Mouse (Mus musculus) layer of hippocampus, adult 9-11 months (tissue): ENCODE results near the gene Cdkal1.

ENCODE experiments used
- DNase-seq: peaks from one replicate; pipeline ENCODE4 v3.0.0; 2022

Gene Cdkal1

GRCm38 (mm10) chr13:29208749-29209148, 646.7 kb downstream of the Cdkal1 start:
- no peak for DNase-seq

GRCm38 (mm10) chr13:29203856-29204255, 651.6 kb downstream of the Cdkal1 start:
- DNase-seq: no peak

DNA sequence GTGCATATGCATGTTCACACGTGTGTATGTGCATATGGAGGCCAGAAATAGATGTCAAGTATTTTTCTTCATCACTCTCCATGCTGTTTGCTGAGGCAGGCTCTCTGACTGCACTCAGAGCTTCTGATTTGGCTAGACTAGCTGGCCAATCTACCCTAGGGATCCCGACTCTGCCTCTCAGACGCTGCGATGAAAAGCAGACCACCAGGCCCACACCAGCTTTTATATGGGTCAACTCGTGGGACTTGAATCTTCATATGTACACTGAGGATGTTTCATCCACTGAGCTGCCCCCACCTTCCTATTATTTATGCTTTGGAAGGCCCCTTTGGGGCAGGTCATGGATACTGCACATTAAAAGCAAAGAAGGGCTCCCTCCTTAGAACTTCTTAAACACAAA, 652.0 kb downstream of the Cdkal1 start:
- DNase-seq: no peak

- DNase-seq: no peak
Observed at GRCm38 (mm10) chr13:29202562-29202961, 652.9 kb downstream of the Cdkal1 start.

DNA sequence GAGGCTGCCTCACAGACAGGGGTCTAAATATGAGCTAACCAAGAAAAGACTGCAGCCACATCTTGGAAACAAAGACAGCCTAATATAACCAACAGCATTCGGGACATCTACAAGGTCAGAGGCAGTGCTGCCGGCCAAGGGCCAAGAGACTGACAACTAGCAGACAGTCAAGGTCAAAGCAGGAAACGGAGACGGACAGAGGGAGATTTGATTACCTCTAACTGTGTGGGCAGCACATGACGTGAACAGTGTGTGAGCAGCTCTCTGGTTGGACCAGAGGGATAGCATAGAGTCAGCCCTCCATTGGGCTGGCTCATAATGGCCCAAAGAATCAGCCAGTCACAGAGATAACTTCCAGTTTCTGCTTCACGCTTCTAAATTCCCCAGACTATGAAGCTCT, 655.8 kb downstream of the Cdkal1 start:
- no peak for DNase-seq

DNA sequence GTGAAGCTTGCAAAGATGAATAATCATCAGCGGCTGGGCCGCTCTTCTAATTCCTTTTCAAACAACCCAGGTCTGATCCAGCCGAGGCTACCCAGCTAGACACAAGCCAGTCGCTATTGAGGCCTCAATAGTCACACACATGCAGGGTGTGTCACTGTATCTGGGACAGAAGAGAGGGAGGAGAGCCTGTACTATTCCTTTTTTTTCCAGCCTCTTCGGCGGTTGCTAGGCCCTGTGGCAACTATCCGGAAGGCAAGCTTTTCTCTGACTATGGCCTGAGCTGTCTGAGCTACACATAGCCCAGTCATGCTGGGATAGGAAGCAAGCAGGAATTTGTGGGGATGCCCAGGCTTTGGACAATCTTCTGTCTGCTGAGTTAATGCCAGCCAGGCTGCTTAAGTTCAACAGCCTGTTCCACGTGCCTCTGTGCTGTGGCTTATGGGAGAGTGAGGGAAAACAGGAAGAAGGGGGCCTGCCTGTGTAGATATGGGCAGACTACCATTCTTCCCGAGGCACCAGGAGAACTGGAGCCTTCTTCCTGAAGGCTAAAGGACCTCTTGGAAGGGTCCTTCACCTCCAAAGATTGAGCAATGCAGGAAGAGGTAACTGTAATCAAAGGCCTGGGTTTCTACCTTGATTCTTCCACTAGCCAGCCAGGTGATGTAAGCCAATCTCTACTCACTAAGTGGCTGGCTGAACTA, 658.5 kb downstream of the Cdkal1 start:
- no peak for DNase-seq

GRCm38 (mm10) chr13:29195722-29196121, 659.8 kb downstream of the Cdkal1 start:
- DNase-seq: no peak

DNA sequence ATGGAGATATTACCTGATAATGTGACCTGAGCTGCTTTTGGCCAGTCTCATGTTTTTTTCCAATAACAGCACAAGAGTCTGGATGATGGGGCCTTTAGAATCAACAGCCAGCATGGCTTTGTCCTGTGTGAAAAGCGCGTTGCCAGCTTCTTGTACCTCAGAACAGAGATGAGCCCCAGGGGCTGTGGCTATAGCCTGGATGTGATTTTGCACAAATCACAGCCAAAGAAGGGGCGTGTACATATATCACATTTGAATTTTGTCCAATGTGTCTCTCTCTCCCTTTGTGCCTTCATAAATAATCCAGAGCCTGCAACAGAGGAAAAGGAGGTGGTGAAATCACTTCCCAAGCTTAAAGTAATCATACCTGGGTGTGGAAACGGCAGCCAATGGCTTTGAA, 660.5 kb downstream of the Cdkal1 start:
- DNase-seq: no peak

DNA sequence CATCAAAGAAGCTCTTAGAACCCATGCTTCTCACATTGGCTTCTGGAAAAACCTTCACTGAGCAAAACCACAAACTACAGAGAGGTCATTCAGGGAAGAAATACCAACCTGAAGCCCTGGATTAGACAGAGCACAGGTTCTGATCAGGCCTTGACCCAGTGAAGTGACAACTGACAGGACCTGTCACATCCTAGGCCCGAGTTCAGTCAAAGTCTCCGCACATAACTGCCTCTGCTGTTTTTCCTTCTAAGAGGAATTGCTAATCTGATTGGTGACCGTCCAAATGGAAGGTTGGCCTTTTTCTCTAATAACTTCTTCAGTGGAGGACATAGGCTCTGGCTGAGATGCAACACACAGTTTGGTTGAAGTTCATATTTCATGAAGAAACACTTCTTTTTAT, 662.8 kb downstream of the Cdkal1 start:
- no peak for DNase-seq

DNA sequence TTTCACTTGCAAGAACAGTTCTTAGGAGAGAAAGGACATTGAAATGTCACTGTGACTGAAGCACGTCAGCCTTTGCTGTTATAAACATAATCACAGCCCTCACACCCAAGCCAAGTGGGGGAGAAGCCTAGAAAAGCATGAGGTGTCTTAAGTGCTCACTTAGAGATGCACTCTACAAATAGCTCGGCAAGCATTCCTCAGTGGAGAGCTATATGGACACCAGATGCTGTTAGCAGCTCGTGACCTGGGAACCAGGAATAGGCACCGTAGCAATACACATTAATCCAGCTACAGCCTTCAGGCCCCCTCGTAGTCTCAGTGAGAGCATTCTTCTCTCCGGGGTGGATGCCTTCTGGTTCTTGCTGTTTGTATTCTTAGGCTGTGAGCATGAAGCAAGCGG, 664.9 kb downstream of the Cdkal1 start:
- no peak for DNase-seq

- DNase-seq: no peak
Observed at GRCm38 (mm10) chr13:29186748-29187147, 668.7 kb downstream of the Cdkal1 start.

DNA sequence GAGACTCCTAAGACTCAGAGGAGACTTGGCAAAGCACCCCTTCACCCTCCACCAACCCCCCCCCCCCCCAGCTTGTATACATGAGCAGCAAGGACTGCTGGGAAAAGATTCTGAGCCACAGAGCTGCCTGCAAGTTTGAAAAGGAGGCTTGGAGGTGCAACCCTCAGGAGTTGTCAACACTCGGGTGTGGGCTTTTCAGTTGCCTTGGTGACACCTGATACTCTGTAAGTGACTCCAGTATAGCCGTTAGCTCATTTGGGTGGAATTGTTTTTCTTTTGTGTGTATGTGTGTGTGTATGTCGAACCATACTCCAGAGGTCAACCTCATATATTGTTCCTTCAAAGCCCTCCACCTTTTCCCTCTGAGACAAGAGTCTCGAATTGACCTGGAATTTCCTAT, 669.9 kb downstream of the Cdkal1 start:
- DNase-seq: no peak

DNA sequence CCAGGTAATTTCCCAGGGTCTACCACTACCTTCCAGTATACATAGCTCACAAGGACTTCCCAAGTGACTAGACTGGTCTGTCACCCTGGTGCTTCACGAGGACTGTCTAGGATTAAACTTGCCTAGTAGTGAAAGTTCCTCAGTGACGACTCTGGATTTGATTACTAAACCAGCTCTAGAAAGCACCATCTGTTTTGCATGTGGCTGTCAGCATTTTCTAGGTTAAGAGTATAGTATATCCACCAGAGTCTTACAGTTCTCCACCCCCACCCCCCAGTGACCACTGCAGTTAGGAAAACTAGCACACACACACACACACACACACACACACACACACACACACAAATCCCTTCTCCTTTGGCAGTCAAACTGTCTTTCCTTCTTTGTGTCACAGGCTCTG, 670.9 kb downstream of the Cdkal1 start:
- no peak for DNase-seq

DNA sequence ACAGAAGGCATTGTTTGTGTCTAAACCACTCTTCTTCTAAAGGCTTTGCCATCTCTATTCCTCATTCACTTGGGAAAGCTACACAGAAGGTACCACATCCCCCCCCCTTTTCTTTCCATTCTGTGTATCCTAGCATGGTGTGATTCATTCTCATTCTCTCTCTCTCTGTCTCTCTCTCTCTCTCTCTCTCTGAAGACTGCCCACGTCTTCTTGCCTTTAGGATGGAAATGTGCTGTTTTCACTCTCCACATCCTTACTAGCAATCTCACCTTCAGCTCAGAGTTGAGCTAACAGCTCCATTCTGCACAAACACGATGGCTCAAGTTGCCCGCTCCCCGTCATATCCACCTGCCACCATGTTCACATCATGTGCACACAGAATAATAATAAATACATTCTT, 675.6 kb downstream of the Cdkal1 start:
- DNase-seq: no peak

- no peak for DNase-seq
Observed at GRCm38 (mm10) chr13:29179260-29179659, 676.2 kb downstream of the Cdkal1 start.

DNA sequence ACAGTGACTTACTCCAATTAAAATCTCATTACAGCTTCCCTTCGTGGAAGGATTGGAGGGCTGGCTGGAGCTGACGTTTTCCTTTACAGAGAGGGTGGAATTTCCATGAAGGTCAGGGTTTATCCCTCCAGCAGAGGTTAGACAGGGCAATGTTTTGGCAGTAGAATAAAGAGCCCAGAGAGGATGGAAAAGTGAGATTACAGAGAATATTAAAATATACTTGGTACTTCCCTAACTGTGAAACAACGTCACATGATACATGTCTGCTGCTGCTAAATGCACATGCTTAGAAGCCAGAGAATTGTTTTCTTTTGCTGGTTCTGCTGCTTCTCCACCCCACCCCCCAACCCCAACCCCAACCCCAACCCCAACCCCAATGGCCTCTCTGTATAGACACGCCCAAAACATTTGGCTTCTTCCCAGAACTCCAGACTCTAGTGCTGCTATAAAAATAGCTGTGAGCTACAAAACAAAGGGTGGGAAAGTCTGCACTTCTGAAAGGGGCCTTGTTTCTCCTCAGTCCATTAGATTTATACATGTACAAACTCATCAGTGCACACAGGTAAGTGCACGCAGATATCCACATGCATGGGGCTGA, 677.5 kb downstream of the Cdkal1 start:
- no peak for DNase-seq

DNA sequence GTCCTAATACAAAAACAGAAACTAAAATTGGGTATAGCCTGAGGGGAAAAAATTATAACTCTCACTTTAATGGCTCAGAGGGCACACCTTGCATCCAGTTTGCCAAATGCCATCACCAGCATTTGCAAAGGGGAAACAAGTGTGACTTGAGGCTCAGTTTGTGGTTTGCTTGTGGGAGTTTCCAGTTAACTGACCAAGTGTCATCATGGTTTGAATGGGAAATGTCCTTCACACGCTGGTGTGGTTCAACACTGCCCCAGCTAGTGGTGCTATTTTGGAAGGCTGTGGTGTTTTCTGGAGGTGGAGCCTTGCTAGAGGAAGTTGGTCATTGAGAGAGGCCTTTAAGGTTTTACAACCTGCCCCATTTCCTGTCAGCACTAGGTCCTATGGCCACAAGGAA, 686.1 kb downstream of the Cdkal1 start:
- no peak for DNase-seq

DNA sequence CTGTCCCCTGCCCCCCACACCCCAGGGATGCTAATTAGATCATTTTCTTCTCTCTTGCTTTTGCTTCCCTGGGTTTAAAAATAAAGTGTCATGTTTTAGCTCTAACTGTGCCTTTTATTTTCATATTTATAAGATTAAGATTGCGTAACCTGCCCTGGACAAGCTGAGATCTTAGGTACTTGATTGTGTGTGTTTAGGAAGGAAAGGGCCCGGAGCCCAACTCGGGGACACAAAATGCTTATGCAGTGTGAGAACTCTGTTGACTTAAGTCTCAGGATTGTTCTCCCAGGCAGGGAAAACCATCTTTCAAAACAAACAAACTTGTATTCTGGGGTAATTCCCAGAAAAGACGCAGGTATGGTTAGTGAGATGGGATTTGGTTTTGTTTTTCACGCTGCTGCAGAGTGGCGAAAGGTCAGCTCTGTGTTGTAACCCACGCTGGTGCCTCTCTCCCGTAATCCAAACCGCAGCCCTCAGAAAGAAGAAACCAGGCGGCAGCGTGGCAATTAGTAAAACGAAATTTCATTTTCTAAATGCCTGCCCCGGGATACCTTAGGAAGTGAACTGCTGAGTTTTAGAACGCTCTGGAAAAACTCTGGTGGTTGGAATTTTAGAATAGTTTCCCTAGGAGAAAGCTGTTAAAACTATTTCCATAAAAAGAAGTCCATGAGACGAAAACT, 690.5 kb downstream of the Cdkal1 start:
- no peak for DNase-seq

GRCm38 (mm10) chr13:29162867-29163514, 692.5 kb downstream of the Cdkal1 start:
- no peak for DNase-seq

DNA sequence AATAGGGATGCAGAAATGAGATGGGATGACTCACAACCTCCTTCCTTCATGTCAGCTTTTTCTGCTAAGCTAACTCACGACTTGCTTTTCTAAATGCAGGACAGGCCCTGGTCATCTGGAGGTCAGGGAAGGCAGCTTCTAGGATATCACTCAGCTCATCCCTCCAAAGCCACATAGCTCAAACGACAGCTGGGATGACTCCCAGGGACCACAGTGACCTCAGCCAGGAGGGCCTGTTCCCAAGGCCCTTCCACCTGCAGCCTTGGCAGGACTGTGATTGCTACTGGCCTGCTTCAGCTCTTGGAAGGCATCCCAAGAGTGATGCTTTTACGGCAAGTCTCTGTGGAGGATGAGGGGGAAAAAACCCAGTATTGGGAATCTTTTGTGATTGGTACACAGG, 693.0 kb downstream of the Cdkal1 start:
- DNase-seq: no peak

DNA sequence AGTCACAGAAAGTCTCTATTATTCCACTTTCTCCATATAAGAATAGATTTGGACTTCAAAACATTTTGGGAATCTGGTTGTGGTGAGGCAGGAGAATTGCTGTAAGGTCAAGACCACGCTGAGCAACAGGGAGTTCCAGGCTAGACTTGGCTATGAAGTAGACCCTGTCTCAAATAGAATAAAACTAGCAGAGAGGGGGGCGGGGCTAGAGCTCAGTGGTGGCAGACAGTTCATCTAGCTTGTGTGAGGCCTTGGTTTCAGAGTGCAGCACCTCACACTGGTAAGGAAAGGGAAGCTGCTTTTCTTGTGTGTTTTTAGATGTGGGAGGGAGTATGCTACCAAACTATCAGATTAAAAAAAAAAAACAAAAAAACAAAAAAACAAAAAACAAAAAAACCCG, 694.0 kb downstream of the Cdkal1 start:
- no peak for DNase-seq

DNA sequence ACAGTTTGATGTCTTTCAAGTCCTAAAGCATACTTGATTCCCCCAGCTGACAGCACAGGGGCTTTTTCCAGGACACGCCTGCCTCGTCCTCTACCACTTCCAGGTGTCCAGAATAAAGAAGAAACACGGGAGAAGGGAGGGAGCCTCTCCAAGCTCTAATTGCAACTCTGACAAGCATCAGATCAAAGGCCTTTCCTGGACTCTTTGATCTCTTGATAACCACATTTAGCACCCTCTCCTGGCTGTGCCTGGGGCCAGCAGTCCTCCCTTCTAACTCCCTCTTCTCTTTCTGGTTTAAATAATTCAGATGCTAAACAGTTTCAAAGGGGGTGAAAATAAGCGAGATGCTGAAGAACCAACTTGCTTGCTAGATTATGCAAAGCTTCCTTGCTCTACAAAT, 698.8 kb downstream of the Cdkal1 start:
- DNase-seq: no peak

DNA sequence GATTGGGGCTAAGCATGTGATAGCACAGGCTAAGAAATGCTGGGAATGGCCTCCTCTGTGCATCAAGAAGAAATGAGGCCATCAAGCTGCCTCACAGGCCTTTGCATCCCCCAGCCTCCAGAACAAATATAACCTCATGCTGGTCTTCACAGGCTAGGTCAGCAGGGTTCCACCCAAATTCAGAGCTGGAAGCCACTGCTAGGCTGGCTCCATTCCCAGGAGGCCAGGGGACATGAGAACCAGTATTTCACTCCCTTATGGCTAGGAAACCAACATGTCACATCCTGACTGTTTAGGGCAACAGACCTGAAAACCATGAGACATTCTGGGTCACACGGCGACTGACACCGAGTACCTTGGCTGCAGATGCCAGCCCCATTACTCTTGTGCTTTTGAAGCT, 700.2 kb downstream of the Cdkal1 start:
- no peak for DNase-seq

DNA sequence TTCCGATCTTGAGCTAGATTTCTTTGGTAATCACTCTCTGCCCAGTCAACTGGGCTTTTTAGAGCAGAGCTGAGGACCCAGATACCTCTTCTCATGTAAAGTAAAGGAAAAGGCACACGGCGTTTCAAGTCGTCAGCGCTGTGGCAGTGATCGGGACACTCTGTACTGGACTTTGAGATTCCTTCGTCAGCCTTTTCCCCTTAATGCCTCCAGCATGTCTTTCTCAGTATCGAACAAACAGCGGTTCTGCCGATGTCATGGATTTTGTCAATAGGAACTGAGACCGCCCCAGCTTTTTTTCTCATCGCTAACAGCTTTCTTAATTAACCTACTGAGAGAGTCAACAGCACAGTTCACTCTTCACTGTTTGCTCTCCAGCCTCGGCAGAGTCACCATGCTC, 705.4 kb downstream of the Cdkal1 start:
- DNase-seq: no peak
